Mouse (Mus musculus) olfactory bulb, adult 2 months (tissue): Measurements from ENCODE around the gene Fdx1l.

Experiments
- CTCF ChIP-seq: fragments of 200-500 bp; IDR thresholded peaks from 2 replicates; pipeline ENCODE4 v1.5.1; 2012; ENCODE audit warnings: low read depth, mild to moderate bottlenecking, low read length, moderate library complexity; ENCODE audit not compliant: insufficient read depth
- POLR2A ChIP-seq: fragments of 200-500 bp; IDR thresholded peaks from 2 replicates; pipeline ENCODE4 v1.6.1; 2012; ENCODE audit warnings: mild to moderate bottlenecking, low read depth, low read length, moderate library complexity; ENCODE audit not compliant: insufficient read depth

GRCm38 (mm10) chr9:21030055-21030600 lies 43.3 kb downstream of the Fdx1l start:
- no peak for TF ChIP-seq CTCF
- no peak for TF ChIP-seq POLR2A
